Mouse (Mus musculus): Measurements from ENCODE around the gene Isoc2a. TPM values are rescaled to one million over a fixed set of nuclear protein-coding genes. Genes with fewer than 3 reads are reported as not detected.
"Not testable (repeated sequence)": the region's sequence is repeated elsewhere in the genome, so short reads cannot be mapped to it uniquely, and the experiment has no call there.

The Isoc2a gene
- polyA plus RNA-seq, 1 experiment, result 11.7 TPM

GRCm38 (mm10) chr7:4844917-4845309 lies 32.0 kb upstream of the Isoc2a start:
- Histone ChIP-seq H3K27ac (ENCODE audit: insufficient read depth, low read length) (no peak overlapping the region), H3K4me3 (ENCODE audit: insufficient read depth, low read length) (peak overlapping the region; percentile 97)

DNA sequence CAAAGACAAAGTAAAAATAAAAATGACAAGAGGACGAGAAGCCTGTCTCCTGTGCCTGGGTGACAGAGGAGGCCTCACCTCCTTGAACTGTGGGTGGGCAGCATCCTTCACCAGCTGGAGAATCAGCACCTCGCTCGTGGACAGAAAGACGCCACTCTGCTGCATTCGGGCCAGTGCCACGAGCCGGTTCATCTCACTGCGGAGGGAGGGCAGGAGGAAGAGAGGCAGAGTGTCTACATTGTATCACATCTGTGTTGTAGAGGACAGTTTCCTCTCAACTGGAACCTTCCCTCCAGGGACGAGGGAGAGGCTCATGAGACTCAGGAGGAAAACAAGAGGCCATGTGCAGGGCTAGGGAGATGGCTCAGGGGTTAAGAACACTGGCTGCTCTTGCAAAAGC lies 27.6 kb upstream of the Isoc2a start:
- H3K27ac ChIP-seq (ENCODE audit: insufficient read depth, low read length), result no peak overlapping the region
- H3K4me3 ChIP-seq (ENCODE audit: insufficient read depth, low read length), result no peak overlapping the region
- TF ChIP-seq POLR2A (IDR thresholded peaks at IDR 0.05; ENCODE audit: extremely low read depth, insufficient read depth, low read length) (no peak), CTCF (IDR thresholded peaks at IDR 0.05; ENCODE audit: extremely low read depth, insufficient read depth, low read length) (no peak)
- no peaks in the 10 kb centered on the region for H3K4me1 ChIP-seq (ENCODE audit: control insufficient read depth, insufficient read depth, low read length)

More at GRCm38 (mm10) chr7:4844917-4845309, 32.0 kb upstream of the Isoc2a start:
- no peaks in the 10 kb centered on the region for H3K4me1 ChIP-seq (ENCODE audit: control insufficient read depth, insufficient read depth, low read length)
- TF ChIP-seq CTCF (IDR thresholded peaks at IDR 0.05; ENCODE audit: extremely low read depth, insufficient read depth, low read length), result no peak
- TF ChIP-seq POLR2A (IDR thresholded peaks at IDR 0.05; ENCODE audit: extremely low read depth, insufficient read depth, low read length), result peak; percentile 44; the same call in 1 of the 2 replicates

- TF ChIP-seq POLR2A (IDR thresholded peaks at IDR 0.05; ENCODE audit: extremely low read depth, insufficient read depth, low read length), result no peak
- no peak for TF ChIP-seq CTCF (IDR thresholded peaks at IDR 0.05; ENCODE audit: extremely low read depth, insufficient read depth, low read length)
- H3K27ac ChIP-seq (ENCODE audit: insufficient read depth, low read length), result no peak overlapping the region
- H3K4me3 ChIP-seq (ENCODE audit: insufficient read depth, low read length), result no peak overlapping the region
- H3K4me1 ChIP-seq (ENCODE audit: control insufficient read depth, insufficient read depth, low read length), result no peaks in the 10 kb centered on the region
Measured at GRCm38 (mm10) chr7:4850621-4851314, 26.2 kb upstream of the Isoc2a start.

DNA sequence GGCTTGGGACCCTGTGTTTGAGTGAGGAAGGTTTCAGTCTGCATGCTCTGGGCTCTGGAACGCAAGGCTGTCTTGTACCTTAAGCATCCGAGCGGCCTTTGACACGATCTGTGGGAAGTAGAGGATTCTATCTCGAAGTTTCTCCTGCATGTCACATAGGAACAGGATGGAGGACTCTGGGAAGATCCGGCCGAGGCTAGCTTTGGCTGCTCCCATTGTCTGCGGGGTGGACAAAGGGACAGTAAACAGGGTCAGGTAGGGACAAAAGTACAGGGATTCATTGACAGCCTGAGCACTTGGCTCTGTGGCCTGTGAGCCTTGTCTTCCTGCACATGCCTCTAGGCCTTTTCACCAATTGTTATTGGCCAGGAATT lies 25.7 kb upstream of the Isoc2a start:
- no peaks in the 10 kb centered on the region for H3K4me1 ChIP-seq (ENCODE audit: control insufficient read depth, insufficient read depth, low read length)
- TF ChIP-seq POLR2A (IDR thresholded peaks at IDR 0.05; ENCODE audit: extremely low read depth, insufficient read depth, low read length), result no peak
- TF ChIP-seq CTCF (IDR thresholded peaks at IDR 0.05; ENCODE audit: extremely low read depth, insufficient read depth, low read length), result no peak

GRCm38 (mm10) chr7:4853613-4854012 lies 23.3 kb upstream of the Isoc2a start:
- no peak for TF ChIP-seq CTCF (IDR thresholded peaks at IDR 0.05; ENCODE audit: extremely low read depth, insufficient read depth, low read length)
- no peak for TF ChIP-seq POLR2A (IDR thresholded peaks at IDR 0.05; ENCODE audit: extremely low read depth, insufficient read depth, low read length)

More for the DNA sequence above, 25.7 kb upstream of the Isoc2a start:
- H3K4me3 ChIP-seq (ENCODE audit: insufficient read depth, low read length), result no peak overlapping the region
- H3K27ac ChIP-seq (ENCODE audit: insufficient read depth, low read length), result no peak overlapping the region

DNA sequence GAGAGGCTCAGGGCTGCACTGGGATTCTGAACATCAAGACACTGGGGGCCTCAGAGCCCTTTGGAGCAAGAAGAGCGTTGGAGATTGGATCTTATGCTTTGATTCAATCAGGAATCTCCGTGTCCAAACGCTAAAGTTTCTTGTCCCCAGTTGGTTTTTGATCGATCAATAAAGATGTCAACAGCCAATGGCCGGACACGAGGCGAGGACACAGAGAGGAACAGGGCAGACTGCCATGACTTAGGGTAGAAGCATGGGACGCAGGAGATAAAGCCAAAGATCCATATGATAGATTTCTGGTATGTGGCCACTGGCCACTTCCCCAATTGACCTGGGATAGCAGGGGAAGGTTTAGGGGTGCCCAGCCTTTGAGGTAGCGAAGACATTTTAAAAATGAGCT lies 20.4 kb upstream of the Isoc2a start:
- Histone ChIP-seq H3K27ac (ENCODE audit: insufficient read depth, low read length) (no peak overlapping the region), H3K4me3 (ENCODE audit: insufficient read depth, low read length) (no peak overlapping the region), H3K4me1 (ENCODE audit: control insufficient read depth, insufficient read depth, low read length) (no peaks in the 10 kb centered on the region)
- TF ChIP-seq CTCF (IDR thresholded peaks at IDR 0.05; ENCODE audit: extremely low read depth, insufficient read depth, low read length), result no peak
- TF ChIP-seq POLR2A (IDR thresholded peaks at IDR 0.05; ENCODE audit: extremely low read depth, insufficient read depth, low read length), result no peak

More at GRCm38 (mm10) chr7:4853613-4854012, 23.3 kb upstream of the Isoc2a start:
- no peak overlapping the region for H3K27ac ChIP-seq (ENCODE audit: insufficient read depth, low read length)
- no peaks in the 10 kb centered on the region for H3K4me1 ChIP-seq (ENCODE audit: control insufficient read depth, insufficient read depth, low read length)
- H3K4me3 ChIP-seq (ENCODE audit: insufficient read depth, low read length), result no peak overlapping the region

- no peak for TF ChIP-seq CTCF (IDR thresholded peaks at IDR 0.05; ENCODE audit: extremely low read depth, insufficient read depth, low read length)
- TF ChIP-seq POLR2A (IDR thresholded peaks at IDR 0.05; ENCODE audit: extremely low read depth, insufficient read depth, low read length), result no peak
- Histone ChIP-seq H3K27ac (ENCODE audit: insufficient read depth, low read length) (no peak overlapping the region), H3K4me3 (ENCODE audit: insufficient read depth, low read length) (no peak overlapping the region), H3K4me1 (ENCODE audit: control insufficient read depth, insufficient read depth, low read length) (no peaks in the 10 kb centered on the region)
Measured at GRCm38 (mm10) chr7:4857321-4857720, 19.6 kb upstream of the Isoc2a start.

DNA sequence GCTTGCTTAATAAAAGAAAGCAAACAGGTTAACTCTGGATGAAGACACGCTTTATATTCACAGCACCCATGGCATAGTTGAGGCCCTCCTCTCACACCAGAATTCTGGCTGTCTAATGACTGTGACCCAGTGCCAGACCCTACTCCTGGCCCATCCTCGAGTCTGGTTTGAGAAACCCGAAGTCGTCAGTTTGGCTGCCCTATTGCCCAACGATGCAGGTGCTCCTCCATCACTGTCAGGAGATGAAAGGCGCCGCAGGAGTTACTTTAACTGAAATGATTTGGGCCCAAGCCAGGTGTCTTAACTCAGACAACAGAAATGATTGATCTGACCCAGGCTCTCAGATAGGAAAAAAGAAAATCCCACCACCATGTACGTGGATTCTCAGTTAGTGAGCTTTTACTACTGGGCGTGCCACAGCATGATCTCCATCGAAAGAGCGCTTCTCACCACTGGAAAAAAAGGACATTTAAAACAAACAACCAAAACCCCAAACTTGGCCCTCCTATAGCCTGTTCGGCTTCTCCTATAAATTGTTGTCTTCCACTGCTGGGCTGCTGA lies 17.5 kb upstream of the Isoc2a start:
- TF ChIP-seq POLR2A (IDR thresholded peaks at IDR 0.05; ENCODE audit: extremely low read depth, insufficient read depth, low read length) (no peak), CTCF (IDR thresholded peaks at IDR 0.05; ENCODE audit: extremely low read depth, insufficient read depth, low read length) (no peak)
- H3K27ac ChIP-seq (ENCODE audit: insufficient read depth, low read length), result no peak overlapping the region
- H3K4me3 ChIP-seq (ENCODE audit: insufficient read depth, low read length), result no peak overlapping the region

GRCm38 (mm10) chr7:4860926-4861325 lies 16.0 kb upstream of the Isoc2a start:
- not testable (repeated sequence) for H3K27ac ChIP-seq (ENCODE audit: insufficient read depth, low read length); H3K4me1 ChIP-seq (ENCODE audit: control insufficient read depth, insufficient read depth, low read length); H3K4me3 ChIP-seq (ENCODE audit: insufficient read depth, low read length)

More for the DNA sequence above, 17.5 kb upstream of the Isoc2a start:
- no peaks in the 10 kb centered on the region for H3K4me1 ChIP-seq (ENCODE audit: control insufficient read depth, insufficient read depth, low read length)

GRCm38 (mm10) chr7:4863041-4863440 lies 13.9 kb upstream of the Isoc2a start:
- no peak for TF ChIP-seq CTCF (IDR thresholded peaks at IDR 0.05; ENCODE audit: extremely low read depth, insufficient read depth, low read length)
- Histone ChIP-seq H3K4me1 (ENCODE audit: control insufficient read depth, insufficient read depth, low read length) (no peaks in the 10 kb centered on the region), H3K27ac (ENCODE audit: insufficient read depth, low read length) (no peak overlapping the region), H3K4me3 (ENCODE audit: insufficient read depth, low read length) (no peak overlapping the region)

Measured in cortical plate, adult 2 months (tissue).